Mouse (Mus musculus) lung, adult 2 months (tissue): Measurements from ENCODE around the gene Prkar1a.

Experiments used
- CTCF ChIP-seq: fragments of 200-500 bp; IDR thresholded peaks from 2 replicates; pipeline ENCODE4 v1.5.1; 2011; ENCODE audit warnings: mild to moderate bottlenecking, low read length, control low read depth; ENCODE audit not compliant: insufficient read depth
- POLR2A ChIP-seq: fragments of 200-500 bp; IDR thresholded peaks from 2 replicates; pipeline ENCODE4 v1.6.1; 2011; ENCODE audit warnings: low read depth, mild to moderate bottlenecking, control low read depth, low read length, borderline replicate concordance; ENCODE audit errors: extremely low read depth

DNA sequence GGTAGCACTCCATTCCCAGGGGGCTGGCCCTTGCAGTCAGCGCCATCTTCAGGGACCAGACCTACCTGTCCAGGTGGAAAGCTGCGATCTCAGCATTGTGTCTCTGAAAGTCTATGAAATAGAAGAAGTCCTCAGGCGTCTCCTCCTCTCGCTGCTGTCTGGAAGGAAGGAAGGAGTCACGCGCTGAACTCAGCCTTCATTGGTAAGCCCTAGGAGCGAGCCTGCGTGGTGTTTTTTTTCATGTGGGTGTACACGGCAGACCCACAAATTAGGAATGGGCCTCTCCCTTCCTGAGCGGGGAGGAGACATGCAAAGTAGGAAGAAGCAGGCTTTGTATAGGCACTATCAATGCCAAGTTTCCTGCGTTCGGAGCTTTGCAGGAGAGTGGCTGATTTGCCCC, 29.1 kb downstream of the Prkar1a start:
- no peak for TF ChIP-seq CTCF
- TF ChIP-seq POLR2A = no peak
